Mouse (Mus musculus): ENCODE data around the gene Olfr193. TPM values are rescaled to one million over a fixed set of nuclear protein-coding genes. Genes with fewer than 3 reads are reported as not detected.

Gene Olfr193
- polyA plus RNA-seq, 1 experiment from 2014 or later, result not detected

Other genes with a start within 250 kb of the Olfr193 start
- gene Olfr177, start 237.1 kb downstream of the Olfr193 start, polyA plus RNA-seq (2018), result not detected in 3 replicates
- not detected in 3 replicates for gene Olfr178, start 219.8 kb downstream of the Olfr193 start, polyA plus RNA-seq (2018)
- gene Olfr181, start 183.1 kb downstream of the Olfr193 start, polyA plus RNA-seq (2018), result not detected in 3 replicates
- gene Olfr180, start 182.5 kb downstream of the Olfr193 start, polyA plus RNA-seq (2018), result not detected in 3 replicates
- gene Olfr183, start 116.5 kb downstream of the Olfr193 start, polyA plus RNA-seq (2018), result not detected in 3 replicates
- not detected in 3 replicates for gene Olfr186, start 81.6 kb downstream of the Olfr193 start, polyA plus RNA-seq (2018)
- gene Olfr187, start 72.1 kb downstream of the Olfr193 start, polyA plus RNA-seq (2018), result not detected in 3 replicates
- not detected in 3 replicates for gene Olfr190, start 33.9 kb downstream of the Olfr193 start, polyA plus RNA-seq (2018)
- not detected in 3 replicates for gene Olfr191, start 22.1 kb downstream of the Olfr193 start, polyA plus RNA-seq (2018)
- not detected in 3 replicates for gene Olfr194, start 9.2 kb upstream of the Olfr193 start, polyA plus RNA-seq (2018)
- not detected in 3 replicates for gene Olfr195, start 35.2 kb upstream of the Olfr193 start, polyA plus RNA-seq (2018)
- gene Olfr196, start 58.6 kb upstream of the Olfr193 start, polyA plus RNA-seq (2018), result not detected in 3 replicates
- gene Olfr198, start 91.7 kb upstream of the Olfr193 start, polyA plus RNA-seq (2018), result not detected in 3 replicates
- gene Olfr199, start 107.9 kb upstream of the Olfr193 start, polyA plus RNA-seq (2018), result not detected in 3 replicates
- not detected in 3 replicates for gene Olfr201, start 160.8 kb upstream of the Olfr193 start, polyA plus RNA-seq (2018)
- not detected in 3 replicates for gene Olfr202, start 174.9 kb upstream of the Olfr193 start, polyA plus RNA-seq (2018)
- not detected in 3 replicates for gene Olfr203, start 187.0 kb upstream of the Olfr193 start, polyA plus RNA-seq (2018)
- not detected in 3 replicates for gene Olfr204, start 206.4 kb upstream of the Olfr193 start, polyA plus RNA-seq (2018)
- not detected in 3 replicates for gene Olfr205, start 219.3 kb upstream of the Olfr193 start, polyA plus RNA-seq (2018)
- not detected in 3 replicates for gene Olfr206, start 237.4 kb upstream of the Olfr193 start, polyA plus RNA-seq (2018)

All from macrophage (primary cell).